Mouse (Mus musculus) embryonic fibroblast, embryonic 13.5 days (primary cell): ENCODE data around the gene Tatdn2.

Experiments
- CTCF ChIP-seq: IDR thresholded peaks from 2 replicates; pipeline ENCODE4 v1.5.1; 2011; ENCODE audit warnings: mild to moderate bottlenecking, control low read depth, low read length, moderate library complexity, borderline replicate concordance; ENCODE audit not compliant: insufficient read depth
- POLR2A ChIP-seq: IDR thresholded peaks from 2 replicates; pipeline ENCODE4 v1.6.1; 2011; ENCODE audit warnings: low read depth, mild to moderate bottlenecking, control low read depth, low read length, moderate library complexity

GRCm38 (mm10) chr6:113728181-113728580 lies 31.3 kb downstream of the Tatdn2 start:
- no peak for TF ChIP-seq CTCF
- TF ChIP-seq POLR2A: no peak
